Mouse (Mus musculus) embryonic facial prominence, embryonic 12.5 days (tissue): ENCODE results near the gene Eppin. TPM values are rescaled to one million over a fixed set of nuclear protein-coding genes. Genes with fewer than 3 reads are reported as not detected.
A peak's percentile ranks its signal among the peaks of the same experiment; 100 is the strongest.

Experiments
- ATAC-seq: fragments of 200-750 bp; cut with Nextera tagmentation; 2 replicates; pipeline ENCODE4 v1.8.0; 2017; ENCODE audit not compliant: insufficient number of reproducible peaks, insufficient read depth, low FRiP score, low TSS enrichment
- H3K27ac ChIP-seq: fragments of 300-500 bp; sonication (generic); 2 replicates; pipeline ENCODE4 v1.5.1; 2016; ENCODE audit warnings: mild to moderate bottlenecking
- H3K27me3 ChIP-seq: fragments of 300-500 bp; sonication (generic); 2 replicates; pipeline ENCODE4 v1.6.1; 2016; ENCODE audit warnings: mild to moderate bottlenecking, moderate library complexity
- H3K36me3 ChIP-seq: fragments of 300-500 bp; sonication (generic); 2 replicates; pipeline ENCODE4 v1.6.1; 2016; ENCODE audit warnings: mild to moderate bottlenecking
- H3K4me1 ChIP-seq: fragments of 300-500 bp; sonication (generic); 2 replicates; pipeline ENCODE4 v1.6.1; 2016
- H3K4me2 ChIP-seq: fragments of 300-500 bp; sonication (generic); replicated peaks from 2 replicates; pipeline ENCODE4 v1.6.1; 2016; ENCODE audit warnings: mild to moderate bottlenecking, moderate library complexity
- H3K4me3 ChIP-seq: fragments of 300-500 bp; sonication (generic); 2 replicates; pipeline ENCODE4 v1.5.1; 2016; ENCODE audit warnings: mild to moderate bottlenecking
- H3K9ac ChIP-seq: fragments of 300-500 bp; sonication (generic); 2 replicates; pipeline ENCODE4 v1.6.1; 2016; ENCODE audit warnings: mild to moderate bottlenecking, moderate library complexity
- H3K9me3 ChIP-seq: fragments of 300-500 bp; sonication (generic); 2 replicates; pipeline ENCODE4 v1.6.1; 2016; ENCODE audit warnings: mild to moderate bottlenecking, moderate library complexity
- WGBS: fragments of 180-500 bp; shearing (Covaris S2); methylation state at CpG from one replicate; pipeline ENCODE4 v1.1.7; 2016; 5-methylcytosine and 5-hydroxymethylcytosine counted together
- polyA plus RNA-seq: library from polyadenylated mRNA; unstranded; fragments of >200 nt; fragmentation: Nextera tagmentation; extraction: Ambion mirVana; gene quantifications from 2 replicates; pipeline ENCODE4 v1.2.1, GENCODE M21; 2016

Gene Eppin
- polyA plus RNA-seq, 1 experiment from 2014 or later = not detected

DNA sequence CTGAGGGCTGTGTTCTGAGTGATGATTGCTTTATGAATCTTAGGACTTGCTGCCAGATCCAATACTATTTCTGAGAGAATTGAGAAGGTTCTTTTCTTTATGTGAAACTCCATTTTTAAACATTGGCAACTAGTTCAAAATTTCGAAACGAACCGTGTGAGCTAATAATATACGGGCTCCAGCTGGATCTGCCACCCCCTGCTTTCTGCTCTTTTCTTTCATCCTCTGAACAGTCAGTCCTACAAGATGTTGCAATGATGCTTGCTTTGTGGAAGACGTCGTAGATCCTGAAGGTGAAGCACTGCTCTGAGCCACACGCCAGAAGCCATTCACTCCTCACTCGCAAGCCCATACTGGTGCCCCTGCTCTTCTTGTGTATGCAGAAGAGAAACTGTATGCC lies 35.0 kb downstream of the Eppin start:
- Histone ChIP-seq H3K27me3 (no peaks in the 10 kb centered on the region), H3K4me1 (peaks cover 11% of the 10 kb centered on the region; the same call in 1 of the 2 replicates), H3K9ac (no peak overlapping the region), H3K36me3 (no peaks in the 10 kb centered on the region), H3K9me3 (no peaks in the 10 kb centered on the region), H3K27ac (no peak overlapping the region), H3K4me3 (no peak overlapping the region), H3K4me2 (no peak overlapping the region)
- WGBS = 85% methylated on average over 8 of the region's 8 CpGs
- ATAC-seq = no peak

GRCm38 (mm10) chr2:164551502-164551901 lies 41.9 kb downstream of the Eppin start:
- H3K4me3 ChIP-seq = no peak overlapping the region
- H3K27ac ChIP-seq = no peak overlapping the region
- H3K36me3 ChIP-seq = no peaks in the 10 kb centered on the region
- no peak overlapping the region for H3K9ac ChIP-seq
- no peak for ATAC-seq
- H3K4me1 ChIP-seq = peaks cover 10% of the 10 kb centered on the region; the same call in 1 of the 2 replicates
- H3K9me3 ChIP-seq = no peaks in the 10 kb centered on the region
- H3K4me2 ChIP-seq = no peak overlapping the region
- 87% methylated on average over 9 of the region's 9 CpGs for WGBS
- H3K27me3 ChIP-seq = no peaks in the 10 kb centered on the region

GRCm38 (mm10) chr2:164550895-164551269 lies 42.5 kb downstream of the Eppin start:
- H3K4me3 ChIP-seq = no peak overlapping the region
- 77% methylated on average over 2 of the region's 2 CpGs for WGBS
- no peak for ATAC-seq

DNA sequence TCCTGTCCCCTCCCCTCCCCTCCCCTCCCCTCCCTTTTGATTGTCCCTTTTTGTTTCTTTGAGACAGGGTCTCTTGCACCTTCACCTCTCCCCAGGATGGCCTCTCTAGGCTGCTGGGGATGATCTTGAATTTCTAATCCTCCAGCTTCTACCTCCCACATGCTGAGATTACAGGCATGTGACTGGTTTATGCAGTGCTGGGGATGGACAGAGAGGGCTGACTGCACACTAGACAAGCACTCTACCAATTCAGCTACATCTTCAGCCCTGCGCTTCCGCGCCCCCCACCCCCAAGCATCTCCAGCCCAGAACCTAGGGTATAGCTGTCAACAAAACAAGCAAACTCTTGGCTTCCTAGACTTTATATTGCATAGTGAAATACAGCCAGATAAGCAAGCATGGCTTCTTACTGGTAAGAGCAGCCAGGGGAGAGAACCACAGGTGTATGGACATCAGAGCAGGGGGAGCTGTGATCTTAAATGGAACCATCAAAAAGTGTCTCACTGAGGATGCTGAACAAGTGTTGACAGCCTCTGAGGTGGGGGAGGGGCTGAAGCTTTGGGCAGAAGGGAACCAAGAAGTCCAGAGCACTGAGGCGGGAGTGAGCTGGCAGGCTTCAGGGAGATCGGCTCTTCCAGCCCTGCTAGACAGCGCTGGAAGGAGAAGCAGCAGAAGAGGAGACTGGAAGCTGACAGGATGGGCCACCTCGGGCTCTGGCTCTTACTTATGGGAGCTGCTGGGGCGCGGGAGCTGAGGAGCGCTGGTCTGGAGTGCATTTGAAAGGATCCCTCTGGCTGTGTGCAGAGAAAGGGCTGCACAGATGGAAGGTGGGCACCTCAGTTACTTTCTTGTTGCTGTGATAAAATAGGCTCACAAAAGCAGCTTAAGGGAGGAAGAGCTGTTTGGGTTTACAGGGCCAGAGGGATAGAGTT lies 43.2 kb downstream of the Eppin start:
- Histone ChIP-seq H3K9me3 (no peaks in the 10 kb centered on the region), H3K9ac (no peak overlapping the region), H3K4me1 (peaks cover 10% of the 10 kb centered on the region; the same call in 1 of the 2 replicates), H3K27ac (no peak overlapping the region), H3K27me3 (no peaks in the 10 kb centered on the region), H3K4me3 (no peak overlapping the region), H3K36me3 (no peaks in the 10 kb centered on the region), H3K4me2 (peak overlapping the region; percentile 33)
- WGBS = 12% methylated on average over 10 of the region's 10 CpGs
- no peak for ATAC-seq

More at GRCm38 (mm10) chr2:164550895-164551269, 42.5 kb downstream of the Eppin start:
- H3K9me3 ChIP-seq = no peaks in the 10 kb centered on the region
- no peak overlapping the region for H3K4me2 ChIP-seq
- H3K4me1 ChIP-seq = peaks cover 10% of the 10 kb centered on the region; the same call in 1 of the 2 replicates
- no peak overlapping the region for H3K27ac ChIP-seq
- no peaks in the 10 kb centered on the region for H3K27me3 ChIP-seq
- H3K9ac ChIP-seq = no peak overlapping the region
- H3K36me3 ChIP-seq = no peaks in the 10 kb centered on the region

- Histone ChIP-seq H3K9ac (no peak overlapping the region), H3K27ac (no peak overlapping the region), H3K27me3 (no peaks in the 10 kb centered on the region), H3K4me1 (peaks cover 12% of the 10 kb centered on the region; the same call in 1 of the 2 replicates), H3K4me2 (no peak overlapping the region), H3K36me3 (no peaks in the 10 kb centered on the region), H3K9me3 (no peaks in the 10 kb centered on the region), H3K4me3 (no peak overlapping the region)
- 49% methylated on average over 4 of the region's 4 CpGs for WGBS
- ATAC-seq = no peak
Measured at GRCm38 (mm10) chr2:164549338-164549737, 44.1 kb downstream of the Eppin start.

GRCm38 (mm10) chr2:164544454-164545097 lies 48.8 kb downstream of the Eppin start:
- Histone ChIP-seq H3K27ac (no peak overlapping the region), H3K9me3 (no peaks in the 10 kb centered on the region), H3K9ac (no peak overlapping the region), H3K36me3 (no peaks in the 10 kb centered on the region), H3K4me1 (0 out of 2 replicates have a peak, but pooled peaks cover 5% of the 10 kb centered on the region), H3K4me3 (no peak overlapping the region), H3K4me2 (no peak overlapping the region), H3K27me3 (no peaks in the 10 kb centered on the region)
- WGBS = 51% methylated on average over 5 of the region's 5 CpGs
- ATAC-seq = no peak

- Histone ChIP-seq H3K27ac (no peak overlapping the region), H3K4me3 (no peak overlapping the region), H3K4me2 (no peak overlapping the region), H3K9ac (no peak overlapping the region), H3K36me3 (no peaks in the 10 kb centered on the region), H3K4me1 (0 out of 2 replicates have a peak, but pooled peaks cover 2% of the 10 kb centered on the region), H3K9me3 (no peaks in the 10 kb centered on the region), H3K27me3 (no peaks in the 10 kb centered on the region)
- ATAC-seq = no peak
- WGBS = 53% methylated on average over 2 of the region's 2 CpGs
Measured at GRCm38 (mm10) chr2:164543745-164544144, 49.6 kb downstream of the Eppin start.

GRCm38 (mm10) chr2:164542598-164542997 lies 50.8 kb downstream of the Eppin start:
- Histone ChIP-seq H3K27me3 (no peaks in the 10 kb centered on the region), H3K27ac (no peak overlapping the region), H3K4me3 (no peak overlapping the region), H3K9ac (no peak overlapping the region), H3K4me2 (no peak overlapping the region), H3K9me3 (no peaks in the 10 kb centered on the region), H3K4me1 (0 out of 2 replicates have a peak, but pooled peaks cover 2% of the 10 kb centered on the region), H3K36me3 (no peaks in the 10 kb centered on the region)
- no peak for ATAC-seq
- 88% methylated on average over 7 of the region's 7 CpGs for WGBS

GRCm38 (mm10) chr2:164542132-164542531 lies 51.3 kb downstream of the Eppin start:
- Histone ChIP-seq H3K27ac (no peak overlapping the region), H3K4me2 (no peak overlapping the region), H3K9ac (no peak overlapping the region), H3K9me3 (no peaks in the 10 kb centered on the region), H3K4me3 (no peak overlapping the region), H3K27me3 (no peaks in the 10 kb centered on the region), H3K36me3 (no peaks in the 10 kb centered on the region), H3K4me1 (0 out of 2 replicates have a peak, but pooled peaks cover 2% of the 10 kb centered on the region)
- WGBS = 91% methylated on average over 5 of the region's 5 CpGs
- ATAC-seq = no peak

DNA sequence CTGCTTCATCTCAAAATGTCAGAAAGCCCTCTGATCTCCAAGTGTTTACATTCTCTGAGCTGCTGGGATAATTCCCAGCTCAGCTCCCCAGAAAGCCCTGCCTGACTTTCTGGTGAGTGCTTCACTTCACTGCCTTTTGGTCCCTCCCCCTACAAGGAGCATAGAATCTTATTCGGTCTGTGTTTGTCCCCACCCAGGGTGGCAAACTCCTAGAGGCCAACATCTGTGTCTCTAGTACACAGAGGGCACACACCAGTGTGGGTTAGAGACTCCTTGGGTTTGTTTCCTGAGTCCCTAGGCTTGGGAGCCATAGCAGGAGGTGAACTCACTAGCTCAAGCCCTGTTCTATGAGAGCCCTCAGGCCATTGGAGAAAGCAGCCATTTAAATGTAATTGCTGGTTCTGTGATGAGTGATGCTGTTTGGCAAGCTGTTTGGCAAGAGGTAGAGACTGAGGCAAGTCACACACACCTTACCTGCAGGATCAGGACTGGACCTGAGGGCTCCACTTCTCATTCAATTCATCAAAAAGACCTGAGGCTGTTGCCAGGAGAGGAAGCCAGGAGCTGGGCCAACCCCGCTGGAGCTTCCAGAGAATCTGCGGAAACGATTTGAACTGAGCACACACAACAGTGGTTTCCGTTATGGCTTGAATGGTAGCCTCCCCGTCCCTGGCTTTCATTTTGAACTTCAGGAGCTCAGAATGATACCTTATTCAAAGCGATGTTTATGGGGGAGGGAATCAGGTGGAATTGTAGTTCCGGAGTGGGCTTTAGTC lies 52.6 kb downstream of the Eppin start:
- H3K27ac ChIP-seq = no peak overlapping the region
- H3K27me3 ChIP-seq = no peaks in the 10 kb centered on the region
- no peak for ATAC-seq
- H3K4me3 ChIP-seq = no peak overlapping the region
- no peaks in the 10 kb centered on the region for H3K9me3 ChIP-seq
- WGBS = 36% methylated on average over 8 of the region's 8 CpGs
- no peak overlapping the region for H3K4me2 ChIP-seq
- no peaks in the 10 kb centered on the region for H3K36me3 ChIP-seq
- H3K4me1 ChIP-seq = 0 out of 2 replicates have a peak, but pooled peaks cover 2% of the 10 kb centered on the region
- H3K9ac ChIP-seq = no peak overlapping the region
